Mouse (Mus musculus): ENCODE results near the gene Nav2.

Nav2 gene

GRCm38 (mm10) chr7:49010739-49011138 is 102.2 kb downstream of the Nav2 start:
- DNase-seq: no peak

- no peak for DNase-seq
Measured at GRCm38 (mm10) chr7:49012027-49012426, 103.5 kb downstream of the Nav2 start.

DNA sequence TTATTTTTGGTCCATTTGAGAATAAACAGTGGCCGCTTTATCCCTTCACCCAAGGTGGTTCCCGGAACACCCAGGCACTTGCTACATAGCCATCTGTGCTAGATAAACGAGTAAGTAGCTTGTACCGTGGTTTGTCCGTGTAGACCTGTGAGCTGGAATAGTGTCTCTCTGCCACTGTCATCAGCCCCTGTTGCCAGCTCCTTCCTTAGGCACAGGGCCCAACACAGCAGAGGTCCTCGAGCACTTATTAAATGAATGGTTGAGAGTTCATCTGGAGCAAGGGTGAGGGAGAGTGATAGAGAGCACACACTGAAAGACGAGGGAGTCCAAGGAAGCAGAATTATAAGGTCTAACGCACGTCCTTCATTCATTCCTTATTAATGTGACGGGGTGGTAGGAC is 106.0 kb downstream of the Nav2 start:
- DNase-seq: no peak

DNA sequence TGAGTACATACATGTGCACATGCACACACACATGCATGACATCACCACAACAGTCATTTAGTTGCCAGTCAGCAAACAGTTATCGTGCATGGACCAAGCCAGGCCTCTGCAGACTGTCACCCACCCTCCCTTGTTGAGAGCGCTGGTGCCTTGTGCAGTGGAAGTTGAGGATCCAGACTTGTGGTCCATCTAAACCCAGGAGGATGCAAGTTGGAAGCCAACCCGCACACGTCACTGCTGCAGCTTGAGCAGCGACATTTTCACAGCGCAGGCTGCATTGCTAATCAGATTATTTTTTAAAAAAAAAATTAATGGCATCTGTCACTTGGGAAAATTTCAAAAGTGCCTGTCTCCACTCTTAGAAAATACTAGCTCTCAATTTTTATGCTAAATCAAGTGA is 106.8 kb downstream of the Nav2 start:
- DNase-seq: no peak

GRCm38 (mm10) chr7:49016088-49016487 is 107.6 kb downstream of the Nav2 start:
- DNase-seq: no peak

DNA sequence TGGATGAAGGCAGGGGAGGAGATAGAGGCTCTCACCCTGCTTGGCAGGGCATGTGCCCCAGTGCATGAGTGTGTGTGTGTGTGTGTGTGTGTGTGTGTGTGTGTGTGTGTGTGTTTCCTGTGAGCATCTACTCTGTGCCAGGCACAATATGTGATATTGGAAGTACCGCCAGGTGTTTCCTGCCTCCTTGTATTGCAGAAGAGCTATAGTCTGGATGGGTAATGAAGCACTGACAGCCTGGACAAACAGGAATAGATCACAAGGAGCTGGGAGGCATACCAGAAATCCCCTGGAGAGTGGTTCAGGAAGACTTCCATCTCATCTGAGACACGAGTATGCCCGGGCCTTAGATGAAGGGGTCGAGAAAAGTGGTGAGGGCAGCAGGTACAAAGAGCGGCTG is 109.3 kb downstream of the Nav2 start:
- DNase-seq: no peak

- no peak for DNase-seq
Measured at GRCm38 (mm10) chr7:49018478-49018914, 110.0 kb downstream of the Nav2 start.

DNA sequence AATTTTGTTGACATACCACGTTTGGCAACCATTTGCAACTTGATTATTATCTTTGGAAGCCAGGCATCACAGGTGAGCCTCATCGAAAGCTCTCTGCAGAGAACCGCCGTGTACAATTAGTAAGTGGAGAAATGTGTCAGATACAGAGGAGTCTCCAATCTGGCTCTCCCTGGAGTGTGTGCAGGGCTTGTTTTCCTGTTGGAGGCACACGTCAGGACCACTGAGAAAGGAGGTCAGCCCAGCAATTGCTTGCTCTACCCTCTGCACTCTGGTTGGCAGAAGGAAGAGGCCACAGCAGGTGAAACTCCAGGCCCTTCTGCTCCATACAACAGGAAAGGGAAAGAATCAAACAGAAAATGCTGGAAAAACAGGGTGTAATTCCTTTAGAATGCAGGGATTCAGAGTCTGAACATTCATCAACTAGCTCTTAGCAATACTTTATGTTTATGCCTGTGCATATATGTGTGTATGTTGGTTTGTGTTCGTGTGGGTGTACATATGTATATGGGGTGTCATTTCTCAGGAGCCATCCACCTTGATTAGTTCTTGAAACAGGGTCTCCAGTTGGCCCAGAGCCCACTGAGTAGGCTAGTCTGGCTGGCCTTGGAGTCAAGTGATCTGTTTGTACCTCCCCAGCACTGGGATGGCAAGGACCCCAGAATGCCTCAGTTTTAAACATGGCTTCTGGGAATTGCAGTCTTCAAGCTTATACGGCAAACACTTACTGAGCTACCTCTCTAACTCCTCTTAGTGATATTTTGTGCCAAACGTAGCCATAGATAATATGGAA is 116.7 kb downstream of the Nav2 start:
- DNase-seq: no peak

GRCm38 (mm10) chr7:49025991-49026390 is 117.5 kb downstream of the Nav2 start:
- no peak for DNase-seq

DNA sequence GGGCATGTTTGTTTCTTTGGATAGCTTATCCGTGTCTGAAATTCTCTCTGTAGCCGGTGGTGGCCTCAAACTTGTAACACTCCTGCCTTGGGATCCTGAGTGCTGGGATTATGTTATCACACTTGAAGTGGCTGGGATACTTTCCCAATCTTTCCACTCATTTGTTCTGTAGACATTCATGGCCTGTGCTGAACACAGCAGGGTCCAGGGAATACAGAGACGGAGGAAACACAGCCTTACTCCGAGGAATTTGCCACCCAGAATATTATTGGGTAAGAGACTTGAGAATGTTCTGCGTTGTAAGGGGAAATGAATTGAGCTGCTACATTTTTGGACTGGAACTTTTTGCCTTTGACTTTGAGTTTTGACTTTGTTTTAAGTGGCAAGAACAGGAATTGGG is 118.0 kb downstream of the Nav2 start:
- no peak for DNase-seq

DNA sequence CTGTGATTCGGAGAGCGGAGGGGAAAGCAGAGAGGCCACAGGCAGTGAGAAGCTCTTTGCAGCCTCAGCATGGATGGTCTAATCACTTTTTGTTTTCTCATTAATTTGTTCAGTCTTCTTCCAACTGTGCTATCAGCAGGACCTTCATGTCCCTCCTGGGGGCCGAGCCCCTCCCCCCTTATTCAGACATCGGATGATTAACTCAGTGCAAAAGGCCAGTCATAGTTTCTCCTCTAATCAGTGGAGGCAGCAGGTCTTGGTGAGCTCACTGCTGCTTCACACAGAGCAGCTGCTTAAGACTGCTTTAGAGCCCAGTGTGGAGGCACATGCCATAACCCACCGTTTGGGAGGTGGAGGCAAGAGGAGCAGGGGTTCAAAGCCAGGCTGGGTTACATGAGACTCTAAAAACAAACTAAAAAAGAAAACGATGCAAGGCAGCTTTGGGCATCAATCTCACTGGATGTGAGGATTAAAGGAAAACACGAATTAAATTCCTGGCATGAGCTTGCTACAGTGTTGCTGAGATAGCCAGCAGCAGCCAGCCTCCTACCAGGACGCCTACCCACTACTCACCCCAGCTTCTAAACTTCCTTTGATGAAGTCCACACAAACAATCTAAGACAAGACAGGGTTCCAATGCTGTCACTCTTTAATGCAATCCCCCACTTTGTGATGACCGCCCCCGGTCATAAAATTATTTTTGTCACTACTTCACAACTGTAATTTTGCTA is 120.9 kb downstream of the Nav2 start:
- DNase-seq: no peak

- DNase-seq: no peak
Measured at GRCm38 (mm10) chr7:49032216-49032615, 123.7 kb downstream of the Nav2 start.

GRCm38 (mm10) chr7:49034253-49034652 is 125.7 kb downstream of the Nav2 start:
- DNase-seq: no peak

DNA sequence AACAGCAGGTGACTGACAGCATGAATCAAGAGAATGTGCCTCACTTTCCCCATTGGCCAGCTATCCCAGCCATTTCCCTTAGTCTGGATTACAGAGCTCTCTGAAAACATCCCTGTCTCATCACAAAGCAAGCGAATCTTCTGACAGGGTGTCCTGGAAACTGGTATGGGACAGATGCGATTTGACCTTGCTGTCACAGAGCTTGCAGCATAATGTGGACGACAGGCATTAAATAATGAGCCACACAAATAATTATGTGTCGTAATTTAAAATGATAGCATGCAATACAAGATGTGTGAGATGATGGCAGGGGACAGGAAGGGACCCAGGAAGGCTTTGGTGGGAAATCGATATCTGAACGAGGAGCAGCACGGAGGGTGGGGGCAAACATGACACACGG is 131.6 kb downstream of the Nav2 start:
- DNase-seq: no peak

DNA sequence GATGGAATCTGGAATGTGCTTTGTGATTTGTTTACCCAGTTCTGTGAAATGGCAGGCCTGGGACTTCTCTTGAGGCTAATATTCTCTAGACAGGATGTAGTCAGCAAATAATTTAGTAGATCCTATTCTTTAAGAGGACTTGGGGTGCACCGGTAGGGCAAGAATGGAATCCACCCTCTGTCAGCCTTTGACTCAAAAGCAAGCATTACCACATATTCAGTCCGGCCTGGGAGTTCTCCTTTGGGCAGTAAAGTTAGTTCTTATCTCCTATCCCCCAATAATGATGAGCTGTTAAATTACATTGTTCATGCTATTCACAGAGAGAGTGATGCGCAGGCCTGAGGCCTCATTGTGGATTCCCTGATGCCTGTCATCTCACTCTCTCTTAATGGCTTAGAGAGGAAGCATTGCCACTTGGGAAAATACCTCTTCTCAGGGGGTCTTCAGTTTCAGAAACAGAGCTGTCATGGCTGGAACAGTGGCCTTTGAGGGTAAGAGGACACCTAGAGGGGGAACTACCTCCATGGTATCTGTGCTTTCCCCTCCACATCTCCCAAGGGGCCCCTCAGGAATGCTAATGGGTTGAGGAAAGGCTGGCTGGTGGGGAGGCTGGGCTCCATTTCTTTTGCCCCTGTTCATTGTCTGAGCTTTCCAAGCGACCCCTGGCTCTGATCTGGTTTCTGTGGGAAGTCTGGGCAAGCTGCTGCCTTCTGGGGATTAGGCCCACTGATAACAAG is 133.0 kb downstream of the Nav2 start:
- no peak for DNase-seq

DNA sequence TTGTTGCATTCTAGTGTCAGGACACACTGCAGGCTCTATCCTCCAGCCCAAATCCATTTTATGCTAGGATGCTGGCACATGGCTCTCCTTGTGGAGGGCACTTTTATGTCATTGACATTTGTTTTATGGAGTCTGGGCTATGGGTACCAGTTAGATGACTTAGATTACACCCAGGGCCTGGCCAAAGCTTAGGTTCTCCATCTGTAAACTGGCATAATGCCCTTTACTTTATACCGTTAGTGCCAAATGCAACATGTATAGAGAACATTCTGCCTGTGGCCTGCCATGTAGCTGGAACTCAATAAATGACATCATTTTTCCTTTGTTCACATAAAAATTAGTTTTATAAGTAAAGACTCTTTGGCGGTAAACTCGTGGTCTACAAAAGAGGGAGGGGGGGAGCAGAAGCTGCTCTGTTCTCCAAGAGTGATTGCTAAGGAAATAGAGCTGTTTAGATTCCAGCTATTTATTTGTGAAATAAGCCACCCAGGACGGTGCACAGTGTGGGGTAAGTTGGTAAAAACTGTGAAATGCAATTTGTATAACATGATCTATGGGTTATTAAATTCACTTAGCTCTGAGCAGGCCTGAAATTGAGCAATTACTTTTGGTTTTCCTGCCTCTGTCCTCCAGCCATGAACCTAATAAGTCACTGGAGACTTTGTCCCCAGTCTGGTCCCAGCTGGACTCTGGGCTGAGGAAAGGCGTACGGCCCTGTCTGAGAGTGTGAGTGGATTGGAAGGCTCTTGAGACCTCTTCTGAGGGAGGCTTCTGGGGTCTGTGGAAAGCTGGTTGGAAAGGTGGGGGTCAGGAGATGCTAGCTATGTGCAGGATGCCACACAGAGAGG is 137.2 kb downstream of the Nav2 start:
- DNase-seq: no peak

DNA sequence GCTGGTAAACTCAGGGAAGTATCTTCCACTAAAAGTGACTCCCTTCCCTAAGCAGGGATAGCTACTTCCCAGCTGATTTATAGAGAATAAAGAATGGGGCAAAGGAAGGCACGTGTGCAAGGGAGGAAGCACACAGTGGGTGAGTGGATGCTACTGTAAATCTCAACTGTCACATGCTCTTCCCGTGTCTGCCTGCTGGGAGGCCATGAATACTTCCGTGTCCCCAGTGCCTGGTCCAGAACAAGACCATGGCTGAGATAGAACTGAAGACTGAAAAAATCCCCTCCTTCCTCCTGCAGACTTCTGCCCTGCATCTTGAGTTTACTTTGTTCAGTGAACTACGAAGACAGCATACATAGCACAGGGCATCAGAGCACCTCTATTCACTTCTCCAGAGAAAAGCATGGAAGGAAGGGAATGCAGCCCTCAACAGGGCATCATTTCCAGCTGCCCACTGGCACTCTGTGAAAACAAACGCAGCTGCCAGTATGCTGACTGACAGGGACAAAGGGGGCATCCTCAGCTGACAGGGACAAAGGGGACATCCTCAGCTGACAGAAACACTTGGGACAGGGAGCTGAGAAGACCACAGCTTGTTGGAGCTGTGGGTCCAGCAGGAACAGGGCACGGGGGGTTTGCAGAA is 138.0 kb downstream of the Nav2 start:
- DNase-seq: no peak

DNA sequence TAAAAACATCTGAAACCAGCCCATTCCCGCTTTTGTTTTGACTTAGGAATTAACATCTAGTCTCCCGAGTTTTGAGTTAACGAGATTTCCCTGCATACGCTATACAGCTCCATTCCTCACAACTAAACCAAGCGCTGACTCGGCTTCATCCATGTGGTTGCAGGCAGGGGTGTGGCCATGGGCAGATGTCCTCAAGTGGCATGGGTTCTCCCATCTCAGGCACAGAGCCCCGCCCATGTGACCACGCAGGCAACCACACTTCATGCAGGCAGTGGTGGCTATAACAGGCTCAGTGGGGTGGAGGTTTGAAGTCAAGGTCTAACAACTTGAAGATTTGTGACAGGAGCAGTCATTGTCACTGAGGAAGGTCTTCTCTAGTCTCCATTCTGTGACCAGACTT is 138.8 kb downstream of the Nav2 start:
- no peak for DNase-seq

- DNase-seq: no peak
Measured at GRCm38 (mm10) chr7:49052871-49053618, 144.5 kb downstream of the Nav2 start.

DNA sequence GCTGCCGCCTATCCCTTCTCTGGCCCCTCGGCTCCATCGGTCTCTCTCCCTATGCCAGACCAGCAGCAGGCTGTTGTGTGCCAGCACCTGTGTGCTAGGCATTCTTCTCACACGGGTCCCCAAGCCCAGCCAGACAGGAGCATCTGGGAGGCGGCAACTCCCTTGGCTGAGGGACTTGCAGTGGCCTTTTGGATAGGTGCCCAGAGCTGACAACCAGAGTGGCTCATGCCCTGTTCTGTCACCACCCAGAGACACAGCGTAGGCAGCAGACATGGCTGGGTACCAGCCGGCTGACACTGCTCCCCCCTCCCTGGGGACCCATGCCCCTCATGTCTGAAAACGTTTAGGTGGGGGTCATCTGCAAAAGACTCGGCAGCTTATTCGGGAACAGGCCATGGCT is 146.8 kb downstream of the Nav2 start:
- DNase-seq: no peak

GRCm38 (mm10) chr7:49058304-49059012 is 149.9 kb downstream of the Nav2 start:
- no peak for DNase-seq
